Mouse (Mus musculus) erythroblast, embryonic 14.5 days (primary cell): ENCODE measurements around the gene Fli1.

Experiments used
- GATA1 ChIP-seq: IDR thresholded peaks from 2 replicates; pipeline ENCODE4 v1.6.1; 2012; ENCODE audit warnings: low read length, inconsistent platforms, mixed read lengths
- TAL1 ChIP-seq: IDR thresholded peaks from 3 replicates; pipeline ENCODE4 v1.6.1; 2012; ENCODE audit warnings: low read length, inconsistent platforms, mixed read lengths

DNA sequence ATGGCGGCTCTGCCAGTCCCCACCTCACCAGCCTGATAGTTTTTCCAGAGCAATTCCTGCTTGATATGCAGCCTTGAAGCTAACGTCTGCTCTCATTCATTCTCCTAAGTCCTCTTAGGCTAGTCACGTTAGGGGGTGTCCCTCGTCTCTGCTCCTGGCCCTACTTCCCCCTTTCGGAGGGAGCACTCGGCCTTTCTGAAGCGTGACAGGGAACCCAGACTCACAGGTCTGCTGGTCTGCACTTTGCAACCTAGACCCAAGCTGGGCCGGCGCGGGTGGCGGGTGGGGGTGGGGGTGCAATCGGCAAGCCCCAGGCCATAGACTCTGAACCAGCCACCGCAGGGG lies 2.6 kb downstream of the Fli1 start:
- no peak for TF ChIP-seq TAL1
- TF ChIP-seq GATA1: no peak
